Mouse (Mus musculus) mesoderm, embryonic 11.5 days (tissue): ENCODE data around the gene Anxa2.

Source experiments
- DNase-seq: peaks from one replicate; pipeline ENCODE4 v3.0.0-alpha.2; 2012; ENCODE audit warnings: low read depth, low spot score

Gene Anxa2

DNA sequence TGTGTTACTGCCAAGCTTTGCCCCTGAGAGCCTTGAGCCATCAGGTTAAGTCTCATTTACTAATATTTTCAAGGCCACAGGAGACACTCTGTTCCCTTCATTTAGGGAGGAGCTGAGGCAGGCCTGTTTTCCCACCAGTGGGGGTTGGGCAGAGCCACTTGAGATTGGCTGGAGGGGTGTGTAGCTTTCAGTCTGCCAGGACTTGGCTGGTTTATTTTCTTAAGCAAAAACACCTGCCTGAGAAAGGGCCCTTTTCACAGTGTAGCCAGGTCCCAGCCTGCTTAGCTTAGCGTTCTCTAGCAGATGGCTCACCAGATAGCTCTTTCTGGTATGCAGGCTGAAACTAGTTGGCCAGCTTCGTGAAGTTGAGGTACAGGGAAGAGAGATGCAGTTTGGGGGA, 5.6 kb downstream of the Anxa2 start:
- DNase-seq, result peak; percentile 56

DNA sequence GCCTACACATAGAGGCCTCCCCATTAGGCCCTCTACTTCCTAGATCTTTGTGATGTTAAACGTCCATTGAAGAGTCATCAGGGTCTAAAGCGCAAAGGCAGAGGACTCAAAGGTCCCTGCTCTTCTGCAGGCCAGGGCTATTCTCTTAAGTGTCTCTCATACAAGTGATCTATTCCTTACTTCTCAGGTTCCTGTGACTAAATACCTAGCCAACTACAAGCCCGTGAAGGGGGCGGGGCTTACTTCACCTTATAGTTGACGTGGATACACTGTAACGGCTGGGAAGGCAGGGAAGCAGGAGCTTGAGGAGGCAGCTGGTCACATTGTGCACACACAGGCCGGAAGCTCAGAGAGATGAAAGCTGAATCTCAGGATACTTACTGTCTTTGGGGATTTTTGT, 6.5 kb downstream of the Anxa2 start:
- DNase-seq, result no peak

- no peak for DNase-seq
These were observed 9.6 kb downstream of the Anxa2 start for GRCm38 (mm10) chr9:69463046-69463445.

DNA sequence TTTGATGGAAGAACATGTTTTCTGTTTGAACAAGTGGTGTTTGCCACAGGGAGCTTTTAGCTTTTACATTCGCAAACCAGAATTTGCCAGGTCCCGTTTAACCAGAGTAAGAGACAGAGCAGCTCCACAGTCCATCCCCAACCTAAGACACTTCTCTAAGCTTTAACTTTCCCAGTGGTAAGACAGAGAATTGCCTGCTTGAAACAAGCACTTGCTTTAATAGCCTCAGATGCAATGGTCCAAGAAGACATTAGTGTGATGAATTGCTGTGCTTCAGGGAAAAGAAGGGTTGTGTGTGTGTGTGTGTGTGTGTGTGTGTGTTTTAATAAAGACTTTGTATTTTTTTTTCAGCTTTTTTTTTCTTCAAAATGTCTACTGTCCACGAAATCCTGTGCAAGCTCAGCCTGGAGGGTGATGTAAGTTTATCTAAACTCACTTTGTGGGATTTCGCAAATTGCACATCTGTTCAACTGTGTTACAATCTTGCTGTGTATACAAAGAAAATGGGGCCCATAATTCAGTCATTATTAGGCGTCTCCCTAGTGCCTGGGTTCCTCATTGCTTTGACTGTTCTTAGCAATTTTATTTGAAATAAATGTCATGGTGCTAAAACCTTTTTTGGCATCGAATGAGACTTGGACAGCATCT, 10.8 kb downstream of the Anxa2 start:
- no peak for DNase-seq

DNA sequence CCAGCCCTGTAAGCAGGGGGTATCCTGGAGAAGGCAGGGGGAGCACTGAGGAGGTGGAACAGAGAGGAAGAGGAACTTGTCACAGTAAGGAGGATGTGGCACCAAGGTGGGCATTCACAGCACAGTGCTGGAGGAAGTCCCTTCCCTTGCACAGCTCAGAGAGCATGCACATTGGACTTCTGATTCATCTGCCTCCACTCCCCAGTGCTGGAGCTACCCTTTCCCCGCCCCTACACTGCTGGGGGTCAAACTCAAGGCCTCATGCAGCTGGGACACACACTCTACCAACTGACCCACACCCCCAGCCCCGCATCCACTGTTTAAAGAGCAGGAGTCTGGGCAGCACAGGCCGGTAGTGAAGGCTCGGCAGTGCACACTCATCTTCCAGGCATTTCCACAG, 12.7 kb downstream of the Anxa2 start:
- DNase-seq, result no peak

GRCm38 (mm10) chr9:69467310-69467939, 14.0 kb downstream of the Anxa2 start:
- peak; percentile 61 for DNase-seq

- peak; percentile 81 for DNase-seq
These were observed 15.6 kb downstream of the Anxa2 start for GRCm38 (mm10) chr9:69468991-69469390.

DNA sequence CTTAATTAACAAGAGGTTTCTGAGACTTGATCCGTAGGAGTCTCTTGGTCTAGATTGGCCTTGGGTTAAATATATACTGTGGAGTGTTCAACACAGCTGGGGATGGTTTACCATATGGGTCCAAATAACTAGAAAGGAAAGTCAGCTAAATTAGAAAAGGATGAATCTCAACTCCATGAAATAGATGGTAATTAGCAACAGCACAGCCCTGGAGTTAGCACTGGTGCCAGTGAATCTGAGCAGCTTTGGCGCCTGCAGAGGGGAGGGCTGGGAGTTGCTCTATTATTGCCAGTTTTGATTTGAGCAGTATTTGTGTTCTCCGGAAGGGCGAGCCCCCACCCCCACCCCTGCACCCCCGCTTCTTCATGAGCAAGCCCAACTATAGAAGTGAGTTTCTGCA, 16.9 kb downstream of the Anxa2 start:
- no peak for DNase-seq

GRCm38 (mm10) chr9:69470921-69471320, 17.5 kb downstream of the Anxa2 start:
- DNase-seq, result peak; percentile 71

- no peak for DNase-seq
These were observed 19.3 kb downstream of the Anxa2 start for GRCm38 (mm10) chr9:69472724-69473123.

GRCm38 (mm10) chr9:69475873-69476272, 22.5 kb downstream of the Anxa2 start:
- no peak for DNase-seq

GRCm38 (mm10) chr9:69477195-69477823, 23.9 kb downstream of the Anxa2 start:
- DNase-seq, result no peak

- no peak for DNase-seq
These were observed 24.4 kb downstream of the Anxa2 start for GRCm38 (mm10) chr9:69477824-69478222.

- DNase-seq, result peak; percentile 86
These were observed 26.9 kb downstream of the Anxa2 start for GRCm38 (mm10) chr9:69480344-69480743.

GRCm38 (mm10) chr9:69483811-69484210, 30.4 kb downstream of the Anxa2 start:
- no peak for DNase-seq

DNA sequence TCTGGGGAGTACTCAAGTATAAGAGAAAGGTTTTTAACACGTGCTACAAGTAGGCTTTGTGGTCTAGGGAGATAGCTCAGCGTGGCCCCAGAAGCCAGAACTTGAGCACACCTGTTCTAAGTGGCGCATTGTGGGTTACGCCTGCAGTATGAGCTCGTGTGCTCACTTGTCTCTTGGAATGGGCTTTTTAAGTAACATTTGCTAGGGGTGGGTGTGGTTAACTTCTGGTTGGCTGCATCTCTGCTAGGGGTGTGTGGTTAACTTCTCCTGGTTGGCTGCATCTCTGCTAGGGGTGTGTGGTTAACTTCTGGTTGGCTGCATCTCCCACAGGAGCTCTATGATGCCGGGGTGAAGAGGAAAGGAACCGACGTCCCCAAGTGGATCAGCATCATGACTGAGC, 32.7 kb downstream of the Anxa2 start:
- DNase-seq, result no peak

DNA sequence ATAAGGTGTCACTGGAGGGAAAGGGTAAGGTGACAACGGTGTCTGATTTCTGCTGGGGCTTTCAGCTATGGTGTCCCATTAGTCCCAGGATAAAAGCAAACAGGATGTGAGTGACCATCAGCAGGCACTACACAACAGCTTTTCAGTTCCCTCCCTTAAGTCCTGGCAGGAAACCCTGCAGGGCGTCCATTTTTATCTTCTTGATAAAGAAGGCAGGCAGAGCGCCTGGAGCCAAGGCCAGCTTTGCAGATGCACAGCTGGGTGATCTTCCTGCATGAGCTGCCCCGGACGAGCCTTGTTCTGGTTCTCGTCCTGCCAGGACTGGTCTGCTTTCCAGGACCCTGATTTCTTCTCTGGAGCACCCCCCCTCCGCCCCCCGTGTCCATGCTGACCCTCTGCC, 35.1 kb downstream of the Anxa2 start:
- no peak for DNase-seq

- peak; percentile 42 for DNase-seq
These were observed 35.6 kb downstream of the Anxa2 start for GRCm38 (mm10) chr9:69488972-69489371.

DNA sequence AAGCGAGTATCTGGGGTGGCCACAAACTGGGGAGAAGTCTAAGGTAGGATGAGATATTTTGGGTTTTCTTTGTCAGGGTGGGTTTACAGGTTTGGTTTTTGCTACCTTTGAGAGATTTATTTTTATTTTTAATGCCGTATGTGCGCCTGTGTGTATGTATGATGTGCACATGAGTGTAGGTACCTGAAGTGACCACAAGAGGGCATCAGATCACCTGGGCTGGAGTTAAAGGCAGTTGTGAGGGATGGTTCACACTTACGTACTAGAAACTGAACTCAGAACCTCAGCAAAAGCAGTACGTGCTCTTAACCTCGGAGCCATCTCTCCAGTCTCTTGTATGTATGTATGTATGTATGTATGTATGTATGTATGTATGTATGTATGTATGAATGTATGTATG, 39.4 kb downstream of the Anxa2 start:
- no peak for DNase-seq

DNA sequence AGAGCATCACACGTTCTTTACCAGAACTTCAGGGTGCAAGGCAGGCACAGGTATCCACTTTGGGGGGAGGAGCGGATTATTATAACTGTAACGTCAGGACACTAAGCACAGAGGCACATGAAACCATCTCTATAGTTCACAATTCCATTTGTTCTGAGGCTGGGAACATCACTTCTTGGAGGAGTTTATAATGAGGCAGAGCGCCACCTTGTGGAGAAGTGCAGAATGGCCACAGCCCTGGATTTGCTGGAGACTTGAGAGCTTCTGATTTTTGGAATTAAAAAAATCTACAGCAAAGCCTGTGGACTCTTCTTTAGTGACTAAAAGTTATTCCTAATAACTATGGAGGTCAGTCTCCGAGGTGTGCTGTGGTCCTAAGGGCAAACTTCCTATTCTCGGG, 49.1 kb downstream of the Anxa2 start:
- DNase-seq, result peak; percentile 81

- DNase-seq, result peak; percentile 56
These were observed 52.2 kb downstream of the Anxa2 start for GRCm38 (mm10) chr9:69505611-69506010.

GRCm38 (mm10) chr9:69507206-69507605, 53.8 kb downstream of the Anxa2 start:
- no peak for DNase-seq

DNA sequence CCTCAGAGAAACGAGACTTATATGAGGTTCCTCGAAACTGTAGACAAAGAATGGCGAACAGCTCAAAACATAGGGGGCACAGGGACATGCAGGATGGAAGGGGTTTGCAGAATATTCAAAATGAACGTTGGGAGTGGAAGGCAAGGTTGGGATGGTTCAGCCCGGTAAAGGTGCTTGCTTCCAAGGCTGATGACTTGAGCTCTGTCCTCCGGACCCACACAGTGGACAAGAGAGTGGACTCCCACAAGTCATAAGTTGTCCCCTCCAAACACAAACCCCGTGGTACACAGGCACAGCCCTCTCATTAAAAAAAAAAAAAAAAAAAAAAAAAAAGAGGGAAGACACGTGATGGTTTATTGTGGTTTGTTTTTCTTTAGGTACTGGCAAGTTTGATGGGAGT, 54.6 kb downstream of the Anxa2 start:
- DNase-seq, result no peak
